In genomic region chr1:179705154-179705553, GRCm38 (mm10) we compare ENCODE assay signal across 14 mouse cellular contexts. TPM values are rescaled to one million over a fixed set of nuclear protein-coding genes. Genes with fewer than 3 reads are reported as not detected.
DNase-seq lines count a peak whose midpoint lies in the region; ATAC-seq lines count a peak whose summit lies in the region.
"Had no signal": no experiment of that assay in that cellular context is flagged by ENCODE, and none has a peak within 500 bp of the region (broad histone marks: within the 10 kb centered on the region; RNA-seq: fewer than 3 reads in every experiment).

No protein-coding gene starts in this region.

- H3K4me3 ChIP-seq in hindbrain, embryonic 13.5 days: no peak overlapping the region

- H3K27ac ChIP-seq in hindbrain, embryonic 13.5 days: no peak overlapping the region
- H3K27ac ChIP-seq: hindbrain, embryonic 14.5 days had no signal

- intact Hi-C loops in left cerebral cortex, postnatal 36 days (cut with DNase I): no loop called here

- no peak for ATAC-seq in megakaryocyte, adult 5-6 weeks (ENCODE audit: poor library complexity, severe bottlenecking)
- no peak for ATAC-seq in hindbrain, embryonic 13.5 days (ENCODE audit: low FRiP score)
- ATAC-seq: Patski had no signal

- no peak overlapping the region for H3K9ac ChIP-seq in hindbrain, embryonic 13.5 days
- H3K9ac ChIP-seq: hindbrain, embryonic 14.5 days; lung, embryonic 14.5 days had no signal

- WGBS in hindbrain, embryonic 13.5 days: 91% methylated on average over 6 of the region's 6 CpGs

- H3K4me2 ChIP-seq in hindbrain, embryonic 13.5 days: no peak overlapping the region
- H3K4me2 ChIP-seq: hindbrain, embryonic 14.5 days; lung, embryonic 14.5 days had no signal

- no peaks in the 10 kb centered on the region for H3K36me3 ChIP-seq in hindbrain, embryonic 13.5 days

- no peaks in the 10 kb centered on the region for H3K27me3 ChIP-seq in hindbrain, embryonic 13.5 days
- H3K27me3 ChIP-seq: Patski had no signal

- DNase-seq in adrenal gland, postnatal 14 days: peak; percentile 69
- no peak for DNase-seq in adrenal gland, postnatal 4 days (ENCODE audit: low spot score in 2 of 2)
- DNase-seq in adipocyte (ENCODE audit: low spot score): peak; percentile 54
- DNase-seq in gastrocnemius, postnatal 25 days: peak; percentile 54
- DNase-seq in left cerebral cortex, postnatal 36 days (ENCODE audit: low spot score in 2 of 2): peak; percentile 53 to 63
- no peak for DNase-seq in heart, adult 9 months (ENCODE audit: low spot score in 2 of 2)
- DNase-seq: kidney, postnatal 4 days; lung, embryonic 14.5 days had no signal

- H3K9me3 ChIP-seq in hindbrain, embryonic 13.5 days: no peaks in the 10 kb centered on the region

- H3K4me1 ChIP-seq in hindbrain, embryonic 13.5 days (replicated peaks): no peaks in the 10 kb centered on the region

RNA-seq across cellular contexts. Expression of gene Sccpdh, which starts 37.1 kb away (rescaled TPM):
- 29.0 and 33.3 TPM in 2 replicates for total RNA-seq in adrenal gland, postnatal 14 days (2021)
- total RNA-seq in adrenal gland, postnatal 4 days (2021): 10 to 100 TPM; 38.0 to 39.6 TPM
- total RNA-seq in gastrocnemius, postnatal 25 days (2021): 10 to 100 TPM; 29.8 to 34.6 TPM
- total RNA-seq in left cerebral cortex, postnatal 36 days (2021): 10 to 100 TPM; 54.5 to 63.2 TPM
- total RNA-seq in megakaryocyte, adult 5-6 weeks (2015): 3.7 and 5.6 TPM in 2 replicates
- 4.6 and 8.9 TPM in 2 replicates for total RNA-seq in megakaryocyte, adult 5-6 weeks (2017)
- polyA plus RNA-seq in hindbrain, embryonic 13.5 days (2015; fragmentation: Nextera tagmentation; extraction: Ambion mirVana): 142 and 147 TPM in 2 replicates

RNA-seq across cellular contexts. Expression of gene Kif28, which starts 39.9 kb away (rescaled TPM):
- 0.15 TPM in 1 of 2 replicates, not detected in the other for total RNA-seq in adrenal gland, postnatal 14 days (2021)
- under 1 TPM; 0.08 to 0.20 TPM for total RNA-seq in adrenal gland, postnatal 4 days (2021)
- under 1 TPM in 1 of 2 experiments, not detected in 1; 0.18 TPM for total RNA-seq in gastrocnemius, postnatal 25 days (2021)
- under 1 TPM in 1 of 2 experiments, not detected in 1; 0.25 TPM for total RNA-seq in left cerebral cortex, postnatal 36 days (2021)
- not detected in 2 replicates for total RNA-seq in megakaryocyte, adult 5-6 weeks (2015)
- not detected in 2 replicates for total RNA-seq in megakaryocyte, adult 5-6 weeks (2017)
- polyA plus RNA-seq in hindbrain, embryonic 13.5 days (2015; fragmentation: Nextera tagmentation; extraction: Ambion mirVana): not detected in 2 replicates
- polyA plus RNA-seq: embryonic facial prominence, embryonic 11.5 days; hindbrain, embryonic 14.5 days; lung, embryonic 14.5 days; Patski; spleen, adult 2 months had no signal

Comparison
In these comparisons a context has a peak if more than half of its experiments do, and no peak if none do; other contexts are left out.
1. DNase-seq: peak in adrenal gland, postnatal 14 days (single experiment), adipocyte (single experiment), gastrocnemius, postnatal 25 days (single experiment) and left cerebral cortex, postnatal 36 days (2 of 2); none in adrenal gland, postnatal 4 days (0 of 2) and heart, adult 9 months (0 of 2).